Mouse (Mus musculus): ENCODE results near the gene Cstf1.

DNA sequence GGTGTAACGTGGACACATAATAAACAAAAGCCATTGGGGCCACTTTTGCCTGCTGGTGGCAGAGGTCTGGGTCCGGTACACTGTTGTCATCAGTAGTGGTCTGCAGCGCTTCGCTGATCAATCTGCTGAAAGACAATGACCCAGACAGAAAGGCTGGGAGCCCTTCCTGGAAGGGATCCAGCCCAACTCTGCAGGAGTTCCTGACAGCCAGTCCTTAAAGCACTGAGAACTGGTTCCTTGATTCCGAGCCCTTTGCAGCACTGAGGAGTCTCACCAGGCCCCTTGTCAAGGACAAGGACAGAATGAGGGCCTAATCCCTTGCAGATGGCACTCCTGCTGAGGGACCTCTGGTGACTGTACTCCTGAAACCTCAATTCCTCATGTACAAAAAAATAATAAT lies 28.9 kb upstream of the Cstf1 start:
- no peak for TF ChIP-seq CTCF (IDR thresholded peaks at IDR 0.05)
- TF ChIP-seq EP300 (IDR thresholded peaks at IDR 0.05; ENCODE audit: insufficient read depth, low read depth, low read length), result no peak
- no peak for TF ChIP-seq POLR2A (IDR thresholded peaks at IDR 0.05; ENCODE audit: insufficient read depth, low read depth, low read length)

Measured in heart, adult 2 months (tissue).